Mouse (Mus musculus) kidney, postnatal 10 days (tissue): ENCODE data around the gene Ksr2.
"Not testable (repeated sequence)": the region's sequence is repeated elsewhere in the genome, so short reads cannot be mapped to it uniquely, and the experiment has no call there.

ENCODE experiments used
- DNase-seq: peaks from one replicate; pipeline ENCODE4 v3.0.0; 2021; ENCODE audit warnings: mixed read lengths

The Ksr2 gene

GRCm38 (mm10) chr5:117409369-117409768 lies 4.4 kb upstream of the Ksr2 start:
- no peak for DNase-seq

- no peak for DNase-seq
These were observed 811 bp downstream of the Ksr2 start for GRCm38 (mm10) chr5:117414611-117415010.

GRCm38 (mm10) chr5:117415011-117415912 lies 1.5 kb downstream of the Ksr2 start:
- no peak for DNase-seq

GRCm38 (mm10) chr5:117417442-117417841 lies 3.6 kb downstream of the Ksr2 start:
- no peak for DNase-seq

GRCm38 (mm10) chr5:117433501-117433900 lies 19.7 kb downstream of the Ksr2 start:
- DNase-seq: not testable (repeated sequence)

- peak; percentile 13 for DNase-seq
These were observed 26.5 kb downstream of the Ksr2 start for GRCm38 (mm10) chr5:117440261-117440660.

- no peak for DNase-seq
These were observed 27.5 kb downstream of the Ksr2 start for GRCm38 (mm10) chr5:117441242-117441842.

GRCm38 (mm10) chr5:117442157-117442765 lies 28.5 kb downstream of the Ksr2 start:
- no peak for DNase-seq

GRCm38 (mm10) chr5:117443141-117443540 lies 29.3 kb downstream of the Ksr2 start:
- peak; percentile 23 for DNase-seq

- no peak for DNase-seq
These were observed 30.1 kb downstream of the Ksr2 start for GRCm38 (mm10) chr5:117443902-117444301.

GRCm38 (mm10) chr5:117447698-117448097 lies 33.9 kb downstream of the Ksr2 start:
- DNase-seq: no peak

GRCm38 (mm10) chr5:117452013-117452412 lies 38.2 kb downstream of the Ksr2 start:
- no peak for DNase-seq

GRCm38 (mm10) chr5:117455546-117455945 lies 41.7 kb downstream of the Ksr2 start:
- no peak for DNase-seq

- no peak for DNase-seq
These were observed 43.3 kb downstream of the Ksr2 start for GRCm38 (mm10) chr5:117457121-117457520.

- no peak for DNase-seq
These were observed 43.8 kb downstream of the Ksr2 start for GRCm38 (mm10) chr5:117457583-117457982.

- no peak for DNase-seq
These were observed 45.1 kb downstream of the Ksr2 start for GRCm38 (mm10) chr5:117458899-117459298.

- no peak for DNase-seq
These were observed 46.5 kb downstream of the Ksr2 start for GRCm38 (mm10) chr5:117460261-117460660.

- peak; percentile 12 for DNase-seq
These were observed 53.3 kb downstream of the Ksr2 start for GRCm38 (mm10) chr5:117467052-117467451.

GRCm38 (mm10) chr5:117468961-117469360 lies 55.2 kb downstream of the Ksr2 start:
- no peak for DNase-seq

- no peak for DNase-seq
These were observed 55.8 kb downstream of the Ksr2 start for GRCm38 (mm10) chr5:117469572-117469971.

- DNase-seq: no peak
These were observed 67.4 kb downstream of the Ksr2 start for GRCm38 (mm10) chr5:117481162-117481561.

- no peak for DNase-seq
These were observed 67.8 kb downstream of the Ksr2 start for GRCm38 (mm10) chr5:117481586-117481985.

- DNase-seq: no peak
These were observed 68.2 kb downstream of the Ksr2 start for GRCm38 (mm10) chr5:117482013-117482412.

- no peak for DNase-seq
These were observed 71.6 kb downstream of the Ksr2 start for GRCm38 (mm10) chr5:117485411-117485810.
